7 mouse cellular contexts compared by ENCODE assay signal in the genomic region with DNA sequence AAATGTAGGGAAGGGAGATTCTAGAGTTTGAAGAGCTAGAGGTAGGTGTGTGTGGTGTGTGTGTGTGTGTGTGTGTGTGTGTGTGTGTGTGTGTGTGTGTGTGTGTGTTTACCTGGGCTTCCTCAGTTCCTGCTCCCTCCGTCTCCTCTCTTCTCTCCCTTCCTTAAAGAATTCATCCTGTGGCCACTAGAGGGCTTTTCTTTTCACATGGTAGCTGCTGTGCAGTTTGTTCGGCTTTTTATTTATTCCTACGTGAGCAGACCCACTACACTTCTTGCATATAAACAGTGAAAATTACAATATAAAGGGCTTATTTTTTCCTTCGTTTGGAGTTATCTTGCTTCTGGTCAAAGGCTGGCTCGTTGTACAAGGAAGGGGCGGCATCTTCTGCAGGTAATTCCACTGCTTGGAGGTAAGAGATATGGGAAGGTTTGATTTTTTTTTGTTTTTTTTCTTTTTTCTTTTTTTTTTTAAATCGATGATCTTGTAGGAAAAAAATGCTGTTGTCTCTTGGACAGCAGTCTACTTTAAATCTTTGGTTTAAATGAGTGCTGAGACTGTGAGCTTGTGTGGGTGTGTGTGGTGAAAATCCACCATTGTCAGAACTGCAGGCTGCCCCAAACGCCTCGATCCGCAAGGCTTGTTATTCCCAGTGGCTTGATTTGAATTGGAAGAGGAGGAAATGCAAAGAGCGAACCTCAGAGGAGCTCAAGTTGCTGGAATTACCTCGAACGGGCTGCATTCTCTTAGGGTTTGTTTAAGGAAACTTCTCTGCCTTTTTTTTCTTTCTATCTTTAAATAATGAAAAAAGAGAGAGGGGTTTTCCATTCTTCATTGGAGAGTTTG. TPM values are rescaled to one million over a fixed set of nuclear protein-coding genes. Genes with fewer than 3 reads are reported as not detected.
DNase-seq lines count a peak whose midpoint lies in the region; ATAC-seq and TF ChIP-seq lines count a peak whose summit lies in the region.

A gene (plus strand): TSS at position 289 of the 846 bp plus-strand sequence.

- H3K9ac ChIP-seq in ES-E14 (ENCODE audit: insufficient read depth, low read depth, low read length, poor library complexity, severe bottlenecking) = no peak within 1 kb of the TSS
- H3K9ac ChIP-seq in midbrain, embryonic 15.5 days = peak within 1 kb of the TSS; percentile 58

- peak within 1 kb of the TSS; percentile 19 to 60; a peak in 3 of 4 replicates for H3K4me3 ChIP-seq in ES-E14 (ENCODE audit: insufficient read depth in 1 of 2, low read depth in 1 of 2, low read length in 2 of 2, poor library complexity in 1 of 2, severe bottlenecking in 1 of 2)
- peak within 1 kb of the TSS; percentile 50 for H3K4me3 ChIP-seq in midbrain, embryonic 15.5 days

- 2% methylated on average over 13 of the region's 13 CpGs for WGBS in midbrain, embryonic 15.5 days

- H3K27me3 ChIP-seq in midbrain, embryonic 15.5 days (replicated peaks) = 0 out of 2 replicates have a peak, but pooled peaks cover 2% of the 10 kb centered on the region

- peak; percentile 31 for DNase-seq in CD4-positive helper T cell, adult 2 months (ENCODE audit: low read depth, low spot score)
- DNase-seq in ES-E14 (ENCODE audit: low read depth, low spot score) = peak; percentile 57
- peak; percentile 31 for DNase-seq in embryo, embryonic 11.5 days (ENCODE audit: low read depth, low spot score)
- peak; percentile 34 to 49 for DNase-seq in left cerebral cortex, adult 18-20 months (ENCODE audit: low spot score in 2 of 2)
- DNase-seq in natural killer cell, adult 2 months (ENCODE audit: low spot score in 2 of 2) = no peak

- H3K4me2 ChIP-seq in midbrain, embryonic 15.5 days = peak within 1 kb of the TSS; percentile 58

- H3K9me3 ChIP-seq in ES-E14 (ENCODE audit: control insufficient read depth, insufficient read depth, low read depth, low read length) = no peaks in the 10 kb centered on the region
- H3K9me3 ChIP-seq in midbrain, embryonic 15.5 days = no peaks in the 10 kb centered on the region

- no peak within 1 kb of the TSS; the same call in 1 of the 2 replicates for H3K27ac ChIP-seq in ES-E14 (ENCODE audit: insufficient read depth, low read depth, low read length, poor library complexity, severe bottlenecking)
- peak within 1 kb of the TSS; percentile 60; the same call in 1 of the 2 replicates for H3K27ac ChIP-seq in midbrain, embryonic 15.5 days

- ATAC-seq in hematopoietic stem cell, adult 5-6 weeks (replicated peaks in 1 of 2; ENCODE audit: insufficient read depth in 1 of 2, low FRiP score in 2 of 2, low TSS enrichment in 1 of 2, low read depth in 1 of 2, poor library complexity in 2 of 2, severe bottlenecking in 2 of 2) = peak; percentile 49 to 66; a peak in 2 of 4 replicates
- peak; percentile 84 for ATAC-seq in midbrain, embryonic 15.5 days (replicated peaks)

- H3K4me1 ChIP-seq in ES-E14 (ENCODE audit: control insufficient read depth in 2 of 2, insufficient read depth in 2 of 2, low read length in 2 of 2, poor library complexity in 1 of 2) = peaks cover 0 to 24% of the 10 kb centered on the region in 2 experiments; a peak in 2 of 4 replicates
- H3K4me1 ChIP-seq in midbrain, embryonic 15.5 days = peaks cover 36% of the 10 kb centered on the region

- no peaks in the 10 kb centered on the region for H3K36me3 ChIP-seq in ES-E14 (ENCODE audit: control insufficient read depth, insufficient read depth, low read length, poor library complexity, severe bottlenecking)
- H3K36me3 ChIP-seq in midbrain, embryonic 15.5 days (replicated peaks) = no peaks in the 10 kb centered on the region

- in situ Hi-C loops in ES-E14 (cut with MboI; ENCODE audit: low sequenced_read_pairs in 2 of 2, unreplicated experiment in 2 of 2) = no loop called here

TF ChIP-seq in ES-E14, 5 proteins besides CTCF, POLR2A, EP300 and RAD21:
- TF ChIP-seq ZNF384 (IDR thresholded peaks at IDR 0.05; ENCODE audit: low read depth, low read length) (peak; percentile 32; the same call in 1 of the 2 replicates), CHD2 (IDR thresholded peaks at IDR 0.05; ENCODE audit: low read depth, low read length) (no peak), MAFK (IDR thresholded peaks at IDR 0.05; ENCODE audit: insufficient read depth, low read depth, low read length) (no peak), HCFC1 (IDR thresholded peaks at IDR 0.05; ENCODE audit: borderline replicate concordance, insufficient read depth, low read length) (no peak), ZC3H11A (IDR thresholded peaks at IDR 0.05; ENCODE audit: borderline replicate concordance, low read depth, low read length) (no peak; the same call in 1 of the 2 replicates)
TF ChIP-seq in ES-E14: peak in this region for 1.

RNA-seq across cellular contexts. Expression of the gene that starts here (rescaled TPM):
- 0.36 and 0.42 TPM in 2 replicates for total RNA-seq in ES-E14 (2012; rRNA removed)
- 0.25 and 0.79 TPM in 2 replicates for total RNA-seq in hematopoietic stem cell, adult 5-6 weeks (2017)
- 1 to 10 TPM in 1 of 2 experiments, under 1 TPM in 1; 0.95 to 1.1 TPM for total RNA-seq in left cerebral cortex, adult 18-20 months (2021)
- 5.1 and 6.4 TPM in 2 replicates for polyA plus RNA-seq in midbrain, embryonic 15.5 days (2015; fragmentation: Nextera tagmentation; extraction: Ambion mirVana)

Comparison
In these comparisons a context has a peak if more than half of its experiments do, and no peak if none do; other contexts are left out.
1. Peak in DNase-seq and H3K4me3 ChIP-seq in ES-E14; RNA of the gene not detected or under 1 TPM.
2. Peak in ATAC-seq in hematopoietic stem cell, adult 5-6 weeks; RNA of the gene not detected or under 1 TPM.
3. DNase-seq: peak in CD4-positive helper T cell, adult 2 months (single experiment), embryo, embryonic 11.5 days (single experiment) and left cerebral cortex, adult 18-20 months (2 of 2); none in natural killer cell, adult 2 months (0 of 2).